13 mouse cellular contexts compared by ENCODE assay signal in genomic region chr3:17613486-17613885, GRCm38 (mm10).
DNase-seq lines count a peak whose midpoint lies in the region; ATAC-seq and TF ChIP-seq lines count a peak whose summit lies in the region.
"Had no signal": no experiment of that assay in that cellular context is flagged by ENCODE, and none has a peak within 500 bp of the region (broad histone marks: within the 10 kb centered on the region; RNA-seq: fewer than 3 reads in every experiment).

No protein-coding gene starts in this region.

- ATAC-seq in kidney, postnatal 0 days (replicated peaks; ENCODE audit: low FRiP score, low read depth), result no peak

- no peaks in the 10 kb centered on the region for H3K27me3 ChIP-seq in kidney, postnatal 0 days (ENCODE audit: insufficient read depth, low read length)
- H3K27me3 ChIP-seq in ES-Bruce4 (ENCODE audit: control insufficient read depth, insufficient read depth, low read length, poor library complexity, severe bottlenecking), result no peaks in the 10 kb centered on the region
- H3K27me3 ChIP-seq in limb, embryonic 10.5 days (ENCODE audit: low read depth, poor library complexity, severe bottlenecking), result no peaks in the 10 kb centered on the region

- TF ChIP-seq POLR2A in ES-Bruce4 (IDR thresholded peaks at IDR 0.05; ENCODE audit: insufficient read depth, low read length), result no peak

- no peaks in the 10 kb centered on the region for H3K9me3 ChIP-seq in kidney, postnatal 0 days (replicated peaks; ENCODE audit: low read length)
- H3K9me3 ChIP-seq in ES-Bruce4 (replicated peaks; ENCODE audit: control insufficient read depth, insufficient read depth, low read length, poor library complexity, severe bottlenecking), result no peaks in the 10 kb centered on the region
- H3K9me3 ChIP-seq in limb, embryonic 10.5 days (replicated peaks), result no peaks in the 10 kb centered on the region

- no peak overlapping the region for H3K27ac ChIP-seq in kidney, postnatal 0 days
- no peak overlapping the region for H3K27ac ChIP-seq in ES-Bruce4 (ENCODE audit: insufficient read depth, low read length)
- no peak overlapping the region for H3K27ac ChIP-seq in limb, embryonic 10.5 days

- no peak overlapping the region for H3K4me2 ChIP-seq in kidney, postnatal 0 days (ENCODE audit: low read length)

- H3K4me1 ChIP-seq in kidney, postnatal 0 days (replicated peaks; ENCODE audit: insufficient read depth, low read length), result no peaks in the 10 kb centered on the region
- H3K4me1 ChIP-seq in ES-Bruce4 (ENCODE audit: control insufficient read depth, insufficient read depth, low read length), result no peaks in the 10 kb centered on the region
- H3K4me1 ChIP-seq in limb, embryonic 10.5 days, result no peaks in the 10 kb centered on the region

- no peaks in the 10 kb centered on the region for H3K36me3 ChIP-seq in kidney, postnatal 0 days (ENCODE audit: insufficient read depth, low read length)
- H3K36me3 ChIP-seq in ES-Bruce4 (ENCODE audit: control insufficient read depth, insufficient read depth, low read length, poor library complexity, severe bottlenecking), result no peaks in the 10 kb centered on the region
- no peaks in the 10 kb centered on the region for H3K36me3 ChIP-seq in limb, embryonic 10.5 days

- H3K9ac ChIP-seq in kidney, postnatal 0 days (ENCODE audit: low read depth, low read length), result no peak overlapping the region
- H3K9ac ChIP-seq in ES-Bruce4 (ENCODE audit: low read depth, poor library complexity, severe bottlenecking), result no peak overlapping the region

- WGBS in kidney, postnatal 0 days, result 78% methylated on average over 1 of the region's 1 CpGs
- WGBS in limb, embryonic 10.5 days, result 88% methylated on average over 1 of the region's 1 CpGs

- peak; percentile 30; the same call in 1 of the 2 replicates for TF ChIP-seq CTCF in kidney, postnatal 0 days (IDR thresholded peaks at IDR 0.05; ENCODE audit: low read depth)
- TF ChIP-seq CTCF in ES-Bruce4 (IDR thresholded peaks at IDR 0.05; ENCODE audit: low read depth, low read length), result peak; percentile 52

- no peak for TF ChIP-seq EP300 in ES-Bruce4 (IDR thresholded peaks at IDR 0.05; ENCODE audit: insufficient read depth, low read depth, low read length)

- no peak overlapping the region for H3K4me3 ChIP-seq in kidney, postnatal 0 days (replicated peaks; ENCODE audit: low read depth, low read length)
- H3K4me3 ChIP-seq in ES-Bruce4 (ENCODE audit: low read depth, low read length), result no peak overlapping the region
- H3K4me3 ChIP-seq in limb, embryonic 10.5 days, result no peak overlapping the region
- H3K4me3 ChIP-seq: erythroblast, embryonic 14.5 days had no signal

- DNase-seq in adrenal gland, postnatal 10 days, result peak; percentile 13
- no peak for DNase-seq in adrenal gland, adult 8-10 months
- DNase-seq in kidney, postnatal 0 days (ENCODE audit: low spot score), result no peak
- DNase-seq in kidney, postnatal 14 days, result no peak
- DNase-seq in limb, embryonic 10.5 days (ENCODE audit: low spot score), result peak; percentile 47
- no peak for DNase-seq in thymus, postnatal 25 days
- no peak for DNase-seq in lung, postnatal 14 days
- DNase-seq: cerebellum, adult 2 months; gastrocnemius, postnatal 14 days; heart, postnatal 36 days; thymus, postnatal 14 days had no signal

Comparison
In these comparisons a context has a peak if more than half of its experiments do, and no peak if none do; other contexts are left out.
1. DNase-seq: peak in adrenal gland, postnatal 10 days (single experiment) and limb, embryonic 10.5 days (single experiment); none in adrenal gland, adult 8-10 months (single experiment), kidney, postnatal 0 days (single experiment), kidney, postnatal 14 days (single experiment), thymus, postnatal 25 days (single experiment) and lung, postnatal 14 days (single experiment).